Mouse (Mus musculus) forebrain, embryonic 16.5 days (tissue): ENCODE results near the gene Ctsh. TPM values are rescaled to one million over a fixed set of nuclear protein-coding genes. Genes with fewer than 3 reads are reported as not detected.

Source experiments
- ATAC-seq: fragments of 200-750 bp; cut with Nextera tagmentation; 2 replicates; pipeline ENCODE4 v1.8.0; 2017; ENCODE audit warnings: mild to moderate bottlenecking, moderate library complexity
- H3K27ac ChIP-seq: fragments of 300-500 bp; sonication (generic); 2 replicates; pipeline ENCODE4 v1.5.1; 2014; ENCODE audit warnings: low read length, control low read depth
- H3K27me3 ChIP-seq: fragments of 300-500 bp; sonication (generic); replicated peaks from 2 replicates; pipeline ENCODE4 v1.6.1; 2014; ENCODE audit warnings: low read length; ENCODE audit not compliant: control insufficient read depth, insufficient read depth
- H3K36me3 ChIP-seq: fragments of 300-500 bp; sonication (generic); 2 replicates; pipeline ENCODE4 v1.6.1; 2014; ENCODE audit not compliant: control insufficient read depth, insufficient read depth
- H3K4me1 ChIP-seq: fragments of 300-500 bp; sonication (generic); replicated peaks from 2 replicates; pipeline ENCODE4 v1.6.1; 2014; ENCODE audit warnings: low read length; ENCODE audit not compliant: control insufficient read depth, insufficient read depth
- H3K4me2 ChIP-seq: fragments of 300-500 bp; sonication (generic); 2 replicates; pipeline ENCODE4 v1.6.1; 2014; ENCODE audit warnings: mild to moderate bottlenecking, low read length, control low read depth
- H3K4me3 ChIP-seq: fragments of 300-500 bp; sonication (generic); replicated peaks from 2 replicates; pipeline ENCODE4 v1.5.1; 2014; ENCODE audit warnings: mild to moderate bottlenecking, low read length, control low read depth
- H3K9ac ChIP-seq: fragments of 300-500 bp; sonication (generic); replicated peaks from 2 replicates; pipeline ENCODE4 v1.6.1; 2014; ENCODE audit warnings: low read depth, low read length, control low read depth
- H3K9me3 ChIP-seq: fragments of 300-500 bp; sonication (generic); 2 replicates; pipeline ENCODE4 v1.6.1; 2016; ENCODE audit warnings: low read length; ENCODE audit not compliant: control insufficient read depth
- WGBS: fragments of 180-500 bp; shearing (Covaris S2); extraction: QIAGEN DNeasy Blood & Tissue Kit; methylation state at CpG from one replicate; pipeline ENCODE4 v1.1.7; 2014; 5-methylcytosine and 5-hydroxymethylcytosine counted together
- polyA plus RNA-seq: library from polyadenylated mRNA; unstranded; fragments of >200 nt; fragmentation: Nextera tagmentation; extraction: Ambion mirVana; gene quantifications from 2 replicates; pipeline ENCODE4 v1.2.1, GENCODE M21; 2015

The Ctsh gene
- polyA plus RNA-seq, 1 experiment from 2014 or later, result 18.9 TPM

- WGBS, result 87% methylated on average over 2 of the region's 2 CpGs
- Histone ChIP-seq H3K4me3 (no peak overlapping the region), H3K4me1 (no peaks in the 10 kb centered on the region), H3K9me3 (no peaks in the 10 kb centered on the region), H3K36me3 (peaks cover 29% of the 10 kb centered on the region), H3K4me2 (no peak overlapping the region), H3K27me3 (no peaks in the 10 kb centered on the region), H3K9ac (no peak overlapping the region), H3K27ac (no peak overlapping the region)
- ATAC-seq, result peak; percentile 51
Observed at GRCm38 (mm10) chr9:90087906-90088485, 34.0 kb downstream of the Ctsh start.

- Histone ChIP-seq H3K36me3 (peaks cover 32% of the 10 kb centered on the region), H3K27ac (no peak overlapping the region), H3K4me3 (no peak overlapping the region), H3K9me3 (no peaks in the 10 kb centered on the region), H3K4me2 (no peak overlapping the region), H3K9ac (no peak overlapping the region), H3K27me3 (no peaks in the 10 kb centered on the region), H3K4me1 (no peaks in the 10 kb centered on the region)
- ATAC-seq, result 0 out of 2 replicates have a peak, but pooled peaks have one; percentile 15
- WGBS, result 93% methylated on average over 6 of the region's 6 CpGs
Observed at GRCm38 (mm10) chr9:90089339-90090104, 35.6 kb downstream of the Ctsh start.

DNA sequence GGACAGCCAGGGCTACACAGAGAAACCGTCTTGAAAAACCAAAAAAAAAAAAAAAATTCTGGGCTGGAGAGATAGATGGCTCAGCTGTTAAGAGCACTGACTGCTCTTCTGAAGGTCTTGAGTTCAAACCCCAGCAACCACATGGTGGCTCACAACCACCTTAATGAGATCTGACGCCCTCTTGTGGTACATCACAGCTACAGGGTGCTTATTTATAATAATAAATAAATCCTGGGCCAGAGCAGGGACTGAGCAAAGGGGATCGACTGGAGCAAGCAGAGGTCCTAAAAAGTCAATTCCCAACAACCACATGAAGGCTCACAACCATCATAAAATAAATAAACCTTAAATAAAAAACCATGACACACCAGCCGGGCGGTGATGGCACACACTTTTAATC lies 45.0 kb downstream of the Ctsh start:
- H3K36me3 ChIP-seq, result peaks cover 48% of the 10 kb centered on the region
- H3K4me1 ChIP-seq, result no peaks in the 10 kb centered on the region
- no peak overlapping the region for H3K4me2 ChIP-seq
- no peak for ATAC-seq
- no peak overlapping the region for H3K27ac ChIP-seq
- no peaks in the 10 kb centered on the region for H3K27me3 ChIP-seq
- no peak overlapping the region for H3K9ac ChIP-seq
- H3K4me3 ChIP-seq, result no peak overlapping the region
- no peaks in the 10 kb centered on the region for H3K9me3 ChIP-seq
- 93% methylated on average over 5 of the region's 5 CpGs for WGBS

DNA sequence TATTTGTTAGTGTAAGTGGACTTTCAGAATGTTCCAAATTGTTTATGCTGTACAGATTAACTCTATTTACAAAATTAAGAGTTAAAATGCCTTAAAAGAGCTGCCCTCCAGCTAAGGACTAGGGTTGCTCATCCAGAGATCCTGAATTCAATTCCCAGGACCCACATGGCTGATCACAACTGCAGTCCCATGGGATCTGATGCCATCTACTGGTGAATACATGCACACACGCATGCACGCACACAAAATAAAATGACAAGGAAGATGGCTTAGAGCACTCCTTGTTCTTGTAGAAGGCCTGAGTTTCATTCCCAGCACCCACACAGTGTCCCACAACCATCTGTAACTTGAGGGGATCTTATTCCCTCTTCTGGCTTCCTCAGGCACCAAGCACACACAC lies 46.8 kb downstream of the Ctsh start:
- Histone ChIP-seq H3K4me2 (no peak overlapping the region), H3K9ac (no peak overlapping the region), H3K27me3 (no peaks in the 10 kb centered on the region), H3K27ac (no peak overlapping the region), H3K4me3 (no peak overlapping the region), H3K4me1 (no peaks in the 10 kb centered on the region; the same call in 1 of the 2 replicates), H3K36me3 (peaks cover 42% of the 10 kb centered on the region), H3K9me3 (no peaks in the 10 kb centered on the region)
- ATAC-seq, result peak; percentile 35; the same call in 1 of the 2 replicates
- WGBS, result 74% methylated on average over 2 of the region's 2 CpGs

DNA sequence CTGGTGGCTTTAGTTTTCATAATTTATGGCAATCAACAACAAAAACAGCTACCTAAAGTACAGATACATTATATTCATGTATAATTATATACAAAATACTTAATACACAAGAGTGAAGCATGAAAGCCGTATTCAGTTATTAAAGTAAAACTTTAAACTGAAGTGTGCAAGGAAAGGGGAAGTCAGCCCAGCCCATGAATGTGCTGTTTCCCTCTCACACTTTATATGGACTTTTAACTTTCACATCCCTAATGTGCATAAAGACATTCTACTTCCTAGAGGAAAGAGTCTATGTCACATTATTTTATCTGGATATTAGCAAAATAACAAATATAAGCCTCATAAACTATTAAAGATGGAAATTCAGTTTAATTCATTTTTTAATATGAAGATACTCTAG lies 51.5 kb downstream of the Ctsh start:
- ATAC-seq, result no peak
- Histone ChIP-seq H3K9me3 (no peaks in the 10 kb centered on the region), H3K4me2 (no peak overlapping the region), H3K4me1 (peaks cover 4% of the 10 kb centered on the region), H3K9ac (no peak overlapping the region), H3K27me3 (no peaks in the 10 kb centered on the region), H3K4me3 (no peak overlapping the region), H3K27ac (no peak overlapping the region), H3K36me3 (peaks cover 18% of the 10 kb centered on the region)
- 94% methylated on average over 1 of the region's 1 CpGs for WGBS

GRCm38 (mm10) chr9:90106915-90107314 lies 53.0 kb downstream of the Ctsh start:
- Histone ChIP-seq H3K9me3 (no peaks in the 10 kb centered on the region), H3K27ac (no peak overlapping the region), H3K4me1 (peaks cover 16% of the 10 kb centered on the region), H3K4me3 (no peak overlapping the region), H3K27me3 (no peaks in the 10 kb centered on the region), H3K4me2 (no peak overlapping the region), H3K9ac (no peak overlapping the region), H3K36me3 (peaks cover 10% of the 10 kb centered on the region)
- 89% methylated on average over 1 of the region's 1 CpGs for WGBS
- ATAC-seq, result no peak

DNA sequence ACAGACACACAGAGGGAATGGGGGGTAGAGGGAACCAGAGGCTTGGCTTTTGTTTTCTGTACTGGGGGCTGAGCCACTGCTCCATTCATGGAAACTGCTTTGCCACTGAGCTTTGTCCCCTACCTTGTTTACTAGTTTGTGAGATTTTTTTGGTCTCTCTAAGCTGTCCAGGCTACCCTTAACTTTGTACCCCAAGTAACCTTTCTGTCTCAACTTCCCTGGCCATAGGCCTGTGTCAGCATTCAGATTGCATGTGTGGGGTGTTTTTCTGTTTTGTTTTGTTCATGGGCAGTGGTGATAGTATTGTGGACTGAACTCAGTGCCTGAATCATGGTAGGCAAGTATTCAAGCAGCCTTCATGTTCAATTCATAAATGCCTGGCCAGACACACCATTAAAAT lies 54.3 kb downstream of the Ctsh start:
- peaks cover 26% of the 10 kb centered on the region for H3K4me1 ChIP-seq
- peaks cover 8% of the 10 kb centered on the region for H3K36me3 ChIP-seq
- H3K9me3 ChIP-seq, result no peaks in the 10 kb centered on the region
- no peaks in the 10 kb centered on the region for H3K27me3 ChIP-seq
- H3K27ac ChIP-seq, result no peak overlapping the region
- no peak overlapping the region for H3K9ac ChIP-seq
- ATAC-seq, result no peak
- H3K4me3 ChIP-seq, result no peak overlapping the region
- no peak overlapping the region for H3K4me2 ChIP-seq

DNA sequence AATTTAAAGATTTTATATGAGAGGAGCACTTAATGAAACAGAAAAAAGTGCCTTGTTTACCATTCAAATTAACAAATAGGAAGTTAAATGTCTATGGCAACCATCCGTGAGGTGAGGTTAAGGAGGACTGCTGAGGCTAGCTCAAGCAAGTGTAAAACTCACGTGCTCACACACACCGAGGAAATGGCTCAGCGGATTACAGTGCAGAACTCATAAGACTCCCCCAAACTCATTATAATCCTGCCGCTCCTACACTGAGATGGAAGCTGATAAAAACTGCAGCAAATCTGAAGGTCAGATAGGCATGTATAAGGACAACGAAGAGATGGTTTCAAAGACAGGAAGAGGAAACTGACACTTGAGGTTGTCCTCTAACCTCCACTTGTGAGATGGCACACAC lies 55.4 kb downstream of the Ctsh start:
- Histone ChIP-seq H3K27me3 (no peaks in the 10 kb centered on the region), H3K9ac (no peak overlapping the region), H3K36me3 (peaks cover 4% of the 10 kb centered on the region; the same call in 1 of the 2 replicates), H3K4me3 (no peak overlapping the region), H3K9me3 (no peaks in the 10 kb centered on the region), H3K4me1 (peaks cover 26% of the 10 kb centered on the region), H3K27ac (no peak overlapping the region), H3K4me2 (no peak overlapping the region)
- ATAC-seq, result no peak
- WGBS, result 85% methylated on average over 6 of the region's 6 CpGs

- Histone ChIP-seq H3K27ac (peak overlapping the region; percentile 99), H3K9me3 (no peaks in the 10 kb centered on the region), H3K4me3 (peak overlapping the region; percentile 95), H3K9ac (peak overlapping the region; percentile 94), H3K4me2 (peak overlapping the region; percentile 76), H3K4me1 (peaks cover 28% of the 10 kb centered on the region), H3K27me3 (no peaks in the 10 kb centered on the region), H3K36me3 (peaks cover 3% of the 10 kb centered on the region; the same call in 1 of the 2 replicates)
- WGBS, result 3% methylated on average over 13 of the region's 13 CpGs
- no peak for ATAC-seq
Observed at GRCm38 (mm10) chr9:90113151-90113550, 59.2 kb downstream of the Ctsh start.
